Mouse (Mus musculus) kidney, postnatal 0 days (tissue): Measurements from ENCODE around the gene Ankrd13a. TPM values are rescaled to one million over a fixed set of nuclear protein-coding genes. Genes with fewer than 3 reads are reported as not detected.

Experiments
- ATAC-seq: fragments of 200-750 bp; cut with Nextera tagmentation; replicated peaks from 2 replicates; pipeline ENCODE4 v1.8.0; 2017; ENCODE audit warnings: low read depth, moderate number of reproducible peaks, moderate TSS enrichment, moderate library complexity; ENCODE audit not compliant: low FRiP score
- DNase-seq: peaks from one replicate; pipeline ENCODE4 v3.0.0-alpha.2; 2016; ENCODE audit warnings: low spot score
- H3K27ac ChIP-seq: fragments of 300-500 bp; sonication (generic); 2 replicates; pipeline ENCODE4 v1.5.1; 2014; ENCODE audit warnings: mild to moderate bottlenecking
- H3K27me3 ChIP-seq: fragments of 300-500 bp; sonication (generic); 2 replicates; pipeline ENCODE4 v1.6.1; 2014; ENCODE audit warnings: low read length, mixed read lengths; ENCODE audit not compliant: insufficient read depth
- H3K36me3 ChIP-seq: fragments of 300-500 bp; sonication (generic); 2 replicates; pipeline ENCODE4 v1.6.1; 2014; ENCODE audit warnings: low read length, mixed read lengths; ENCODE audit not compliant: insufficient read depth
- H3K4me1 ChIP-seq: fragments of 300-500 bp; sonication (generic); replicated peaks from 2 replicates; pipeline ENCODE4 v1.6.1; 2014; ENCODE audit warnings: antibody characterized with exemption, low read length, mixed read lengths; ENCODE audit not compliant: insufficient read depth
- H3K4me2 ChIP-seq: fragments of 300-500 bp; sonication (generic); 2 replicates; pipeline ENCODE4 v1.6.1; 2014; ENCODE audit warnings: mild to moderate bottlenecking, low read length, moderate library complexity, mixed read lengths
- H3K4me3 ChIP-seq: fragments of 300-500 bp; sonication (generic); replicated peaks from 2 replicates; pipeline ENCODE4 v1.5.1; 2014; ENCODE audit warnings: low read depth, low read length
- H3K9ac ChIP-seq: fragments of 300-500 bp; sonication (generic); 2 replicates; pipeline ENCODE4 v1.6.1; 2014; ENCODE audit warnings: low read depth, low read length
- H3K9me3 ChIP-seq: fragments of 300-500 bp; sonication (generic); replicated peaks from 2 replicates; pipeline ENCODE4 v1.6.1; 2016; ENCODE audit warnings: low read length, inconsistent platforms, mixed read lengths
- CTCF ChIP-seq: IDR thresholded peaks from 2 replicates; pipeline ENCODE4 v1.5.1; 2016; ENCODE audit warnings: antibody characterized with exemption, low read depth, mild to moderate bottlenecking, moderate library complexity
- WGBS: fragments of 180-500 bp; shearing (Covaris S2); extraction: QIAGEN DNeasy Blood & Tissue Kit; methylation state at CpG from one replicate; pipeline ENCODE4 v1.1.7; 2014; 5-methylcytosine and 5-hydroxymethylcytosine counted together
- polyA plus RNA-seq: library from polyadenylated mRNA; unstranded; fragments of >200 nt; fragmentation: Nextera tagmentation; extraction: Ambion mirVana; gene quantifications from 2 replicates; pipeline ENCODE4 v1.2.1, GENCODE M21; 2015

Gene Ankrd13a
- polyA plus RNA-seq, 1 experiment from 2014 or later, result 49.2 TPM

- Histone ChIP-seq H3K27me3 (no peaks in the 10 kb centered on the region), H3K9me3 (no peaks in the 10 kb centered on the region), H3K4me2 (no peak overlapping the region), H3K4me3 (no peak overlapping the region), H3K36me3 (peaks cover 61% of the 10 kb centered on the region), H3K4me1 (no peaks in the 10 kb centered on the region), H3K27ac (no peak overlapping the region), H3K9ac (no peak overlapping the region)
- TF ChIP-seq CTCF, result no peak
- WGBS, result 58% methylated on average over 21 of the region's 21 CpGs
- DNase-seq, result no peak
- no peak for ATAC-seq
Measured at GRCm38 (mm10) chr5:114737090-114737887, 37.2 kb upstream of the Ankrd13a start.

DNA sequence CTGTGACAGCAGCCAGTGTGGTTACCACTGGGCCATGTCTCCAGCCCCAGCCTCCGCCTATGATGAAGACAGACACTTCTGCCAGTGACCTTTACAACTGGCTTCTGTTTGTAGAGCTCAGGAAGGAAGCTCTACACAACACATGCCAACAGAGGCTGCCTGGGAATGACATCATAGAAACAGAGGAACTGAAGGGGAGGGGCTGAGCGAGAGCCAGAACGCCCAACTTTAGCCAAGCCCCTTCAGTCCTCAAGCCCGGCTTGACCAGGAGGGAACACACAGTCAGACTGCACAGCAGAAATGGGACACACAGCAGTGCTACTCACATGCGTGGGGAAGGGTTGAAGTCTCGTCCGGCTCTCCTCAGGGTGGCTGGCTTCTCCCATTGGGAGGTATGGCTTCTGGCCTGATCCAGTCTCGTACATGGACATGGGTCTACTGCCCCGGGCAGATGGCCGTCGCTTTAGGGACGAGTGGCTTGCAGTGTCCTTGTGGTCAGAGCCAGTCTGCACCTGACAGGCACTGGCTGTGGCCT, 35.7 kb upstream of the Ankrd13a start:
- ATAC-seq (no peak; the same call in 1 of the 2 replicates), DNase-seq (peak; percentile 71)
- Histone ChIP-seq H3K27me3 (no peaks in the 10 kb centered on the region), H3K4me1 (no peaks in the 10 kb centered on the region), H3K9me3 (no peaks in the 10 kb centered on the region), H3K27ac (no peak overlapping the region), H3K4me2 (no peak overlapping the region), H3K9ac (no peak overlapping the region), H3K36me3 (peaks cover 59% of the 10 kb centered on the region), H3K4me3 (no peak overlapping the region)
- 81% methylated on average over 12 of the region's 12 CpGs for WGBS
- no peak for TF ChIP-seq CTCF

DNA sequence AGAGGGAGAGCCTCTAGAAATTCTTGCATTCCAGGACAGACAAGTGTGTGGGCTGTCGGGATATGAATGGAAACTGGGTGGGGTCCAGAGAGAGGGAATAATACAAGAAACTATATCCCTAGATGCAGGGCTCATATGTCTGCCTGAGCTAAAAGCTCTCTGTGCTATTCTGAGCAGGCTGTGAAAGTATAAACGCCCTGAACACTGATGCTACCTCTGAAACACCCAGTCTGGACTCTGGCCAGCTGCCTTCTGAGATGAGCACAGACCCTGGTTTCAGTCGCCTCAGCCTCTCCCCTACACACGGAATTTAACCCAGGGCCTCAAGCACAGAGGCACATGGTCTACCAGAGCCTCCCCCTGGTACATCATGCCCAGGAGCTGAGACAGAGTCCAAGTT, 33.9 kb upstream of the Ankrd13a start:
- H3K27ac ChIP-seq, result no peak overlapping the region
- TF ChIP-seq CTCF, result no peak
- H3K9me3 ChIP-seq, result no peaks in the 10 kb centered on the region
- no peak overlapping the region for H3K4me3 ChIP-seq
- no peaks in the 10 kb centered on the region for H3K27me3 ChIP-seq
- H3K36me3 ChIP-seq, result peaks cover 69% of the 10 kb centered on the region
- no peaks in the 10 kb centered on the region for H3K4me1 ChIP-seq
- peak; percentile 55; the same call in 1 of the 2 replicates for ATAC-seq
- H3K4me2 ChIP-seq, result no peak overlapping the region
- WGBS, result 54% methylated on average over 4 of the region's 4 CpGs
- H3K9ac ChIP-seq, result no peak overlapping the region
- no peak for DNase-seq

DNA sequence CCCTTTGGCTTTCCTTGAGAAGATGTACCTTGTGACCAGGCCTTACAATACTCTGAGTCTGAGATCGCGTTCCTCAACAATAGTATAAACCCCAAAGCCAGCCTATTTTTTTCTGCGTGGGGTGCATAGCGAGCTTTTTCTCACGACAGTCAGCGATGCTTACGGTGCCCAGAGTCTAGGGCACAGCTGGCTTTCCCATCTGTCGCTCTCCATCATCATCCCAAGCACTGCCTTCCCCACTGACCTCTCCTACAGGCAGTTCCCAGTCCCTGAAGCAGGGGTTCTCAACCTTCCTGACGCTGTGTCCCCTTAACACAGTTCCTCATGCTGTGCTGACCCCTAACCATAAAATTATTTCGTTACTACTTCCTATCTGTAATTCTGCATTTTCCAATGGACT, 31.9 kb upstream of the Ankrd13a start:
- 93% methylated on average over 10 of the region's 10 CpGs for WGBS
- no peak for DNase-seq

GRCm38 (mm10) chr5:114742998-114743696, 31.3 kb upstream of the Ankrd13a start:
- no peaks in the 10 kb centered on the region for H3K27me3 ChIP-seq
- DNase-seq (no peak), ATAC-seq (0 out of 2 replicates have a peak, but pooled peaks have one; percentile 13)
- H3K9ac ChIP-seq, result no peak overlapping the region
- H3K9me3 ChIP-seq, result no peaks in the 10 kb centered on the region
- 89% methylated on average over 13 of the region's 13 CpGs for WGBS
- no peak overlapping the region for H3K4me2 ChIP-seq
- no peaks in the 10 kb centered on the region for H3K4me1 ChIP-seq
- no peak overlapping the region for H3K4me3 ChIP-seq
- H3K36me3 ChIP-seq, result peaks cover 57% of the 10 kb centered on the region
- no peak overlapping the region for H3K27ac ChIP-seq
- no peak for TF ChIP-seq CTCF

More for the DNA sequence above, 31.9 kb upstream of the Ankrd13a start:
- ATAC-seq, result no peak
- H3K27me3 ChIP-seq, result no peaks in the 10 kb centered on the region
- H3K4me2 ChIP-seq, result no peak overlapping the region
- H3K9me3 ChIP-seq, result no peaks in the 10 kb centered on the region
- no peaks in the 10 kb centered on the region for H3K4me1 ChIP-seq
- no peak overlapping the region for H3K4me3 ChIP-seq
- H3K36me3 ChIP-seq, result peaks cover 57% of the 10 kb centered on the region
- no peak overlapping the region for H3K27ac ChIP-seq
- TF ChIP-seq CTCF, result no peak
- H3K9ac ChIP-seq, result no peak overlapping the region

DNA sequence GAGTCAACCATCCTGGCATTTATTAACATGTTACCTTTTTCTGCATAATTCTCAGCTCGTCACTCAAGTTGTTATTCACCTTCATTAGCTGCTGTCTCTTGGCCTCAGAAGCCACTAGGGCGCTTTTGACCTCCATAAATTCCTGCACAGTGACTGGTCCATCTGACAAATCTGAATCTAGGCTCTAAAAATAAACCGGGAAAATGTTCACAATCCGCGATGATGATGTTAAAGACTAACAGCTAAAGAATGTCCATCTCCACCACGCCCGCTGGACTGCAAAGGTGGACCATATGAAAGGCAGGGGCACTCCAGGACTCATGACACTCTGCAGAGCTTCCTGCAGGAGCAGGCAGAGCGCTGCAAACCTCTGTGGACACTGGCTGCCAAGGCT, 30.8 kb upstream of the Ankrd13a start:
- H3K9ac ChIP-seq, result no peak overlapping the region
- no peaks in the 10 kb centered on the region for H3K9me3 ChIP-seq
- no peak for TF ChIP-seq CTCF
- DNase-seq (no peak), ATAC-seq (0 out of 2 replicates have a peak, but pooled peaks have one; percentile 35)
- peaks cover 55% of the 10 kb centered on the region for H3K36me3 ChIP-seq
- H3K4me3 ChIP-seq, result no peak overlapping the region
- H3K4me2 ChIP-seq, result no peak overlapping the region
- WGBS, result 82% methylated on average over 8 of the region's 8 CpGs
- H3K27me3 ChIP-seq, result no peaks in the 10 kb centered on the region
- no peaks in the 10 kb centered on the region for H3K4me1 ChIP-seq
- H3K27ac ChIP-seq, result no peak overlapping the region
